Mouse (Mus musculus) bone marrow macrophage, adult 2 months (primary cell): ENCODE data around the gene Il23r.

Source experiments
- CTCF ChIP-seq: IDR thresholded peaks from 2 replicates; pipeline ENCODE4 v1.5.1; 2012; ENCODE audit warnings: low read depth, mild to moderate bottlenecking, low read length, moderate library complexity
- POLR2A ChIP-seq: IDR thresholded peaks from 2 replicates; pipeline ENCODE4 v1.6.1; 2012; ENCODE audit warnings: mild to moderate bottlenecking, low read depth, low read length, borderline replicate concordance

DNA sequence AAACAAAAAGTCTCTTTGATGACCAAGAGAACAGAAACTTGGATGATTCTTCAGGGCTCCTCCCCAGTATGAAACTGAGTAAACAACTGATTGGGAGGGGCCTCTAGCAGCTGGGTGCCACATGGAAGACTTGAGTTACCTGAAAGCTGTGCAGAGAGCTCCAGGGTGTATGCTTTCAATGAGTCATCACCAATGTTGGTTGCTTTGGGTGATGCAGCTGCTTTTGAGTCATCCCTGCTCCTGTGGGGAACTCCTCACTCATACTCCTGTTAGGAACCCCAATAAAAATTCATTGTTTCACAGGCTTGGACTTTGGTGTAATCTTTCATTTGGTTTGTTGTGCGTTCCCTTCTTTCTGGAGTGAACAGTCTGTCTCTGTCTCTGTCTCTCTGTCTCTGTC, 32.2 kb downstream of the Il23r start:
- TF ChIP-seq POLR2A (no peak), CTCF (no peak)
